In genomic region chr3:122364565-122364964, GRCm38 (mm10) we compare ENCODE assay signal across 11 mouse cellular contexts.
DNase-seq lines count a peak whose midpoint lies in the region; ATAC-seq and TF ChIP-seq lines count a peak whose summit lies in the region.
"Had no signal": no experiment of that assay in that cellular context is flagged by ENCODE, and none has a peak within 500 bp of the region (broad histone marks: within the 10 kb centered on the region; RNA-seq: fewer than 3 reads in every experiment).

No protein-coding gene starts in this region.

- peak overlapping the region; percentile 17; the same call in 1 of the 2 replicates for H3K27ac ChIP-seq in forebrain, embryonic 10.5 days
- no peak overlapping the region for H3K27ac ChIP-seq in forebrain, embryonic 11.5 days (ENCODE audit: low read depth, low read length)
- no peak overlapping the region for H3K27ac ChIP-seq in midbrain, embryonic 11.5 days (ENCODE audit: low read depth, low read length)
- no peak overlapping the region for H3K27ac ChIP-seq in midbrain, embryonic 15.5 days
- H3K27ac ChIP-seq in intestine, embryonic 15.5 days = 0 out of 2 replicates have a peak overlapping the region, but pooled peaks have one; percentile 17
- no peak overlapping the region for H3K27ac ChIP-seq in left cerebral cortex, adult 2 months
- H3K27ac ChIP-seq: liver, embryonic 14.5 days had no signal

- peaks cover 47% of the 10 kb centered on the region for H3K4me1 ChIP-seq in forebrain, embryonic 10.5 days
- 0 out of 2 replicates have a peak, but pooled peaks cover 2% of the 10 kb centered on the region for H3K4me1 ChIP-seq in forebrain, embryonic 11.5 days (replicated peaks; ENCODE audit: control insufficient read depth, insufficient read depth, low read length)
- H3K4me1 ChIP-seq in midbrain, embryonic 11.5 days (ENCODE audit: control insufficient read depth, insufficient read depth, low read length) = peaks cover 23% of the 10 kb centered on the region
- peaks cover 13% of the 10 kb centered on the region for H3K4me1 ChIP-seq in midbrain, embryonic 15.5 days
- peaks cover 24% of the 10 kb centered on the region for H3K4me1 ChIP-seq in intestine, embryonic 15.5 days (replicated peaks)

- peaks cover 16% of the 10 kb centered on the region; the same call in 1 of the 2 replicates for H3K27me3 ChIP-seq in forebrain, embryonic 10.5 days (ENCODE audit: poor library complexity, severe bottlenecking)
- no peaks in the 10 kb centered on the region for H3K27me3 ChIP-seq in forebrain, embryonic 11.5 days (ENCODE audit: control insufficient read depth, insufficient read depth, low read length)
- no peaks in the 10 kb centered on the region for H3K27me3 ChIP-seq in midbrain, embryonic 11.5 days (ENCODE audit: control insufficient read depth, insufficient read depth, low read length)
- no peaks in the 10 kb centered on the region for H3K27me3 ChIP-seq in midbrain, embryonic 15.5 days (replicated peaks)
- H3K27me3 ChIP-seq in intestine, embryonic 15.5 days (replicated peaks) = no peaks in the 10 kb centered on the region

- no peaks in the 10 kb centered on the region for H3K36me3 ChIP-seq in forebrain, embryonic 10.5 days (replicated peaks)
- no peaks in the 10 kb centered on the region for H3K36me3 ChIP-seq in forebrain, embryonic 11.5 days (ENCODE audit: control insufficient read depth, insufficient read depth, low read length)
- H3K36me3 ChIP-seq in midbrain, embryonic 11.5 days (ENCODE audit: control insufficient read depth, insufficient read depth, low read length) = no peaks in the 10 kb centered on the region
- H3K36me3 ChIP-seq in midbrain, embryonic 15.5 days (replicated peaks) = no peaks in the 10 kb centered on the region
- no peaks in the 10 kb centered on the region for H3K36me3 ChIP-seq in intestine, embryonic 15.5 days
- H3K36me3 ChIP-seq: G1E had no signal

- ATAC-seq in forebrain, embryonic 11.5 days (replicated peaks; ENCODE audit: low FRiP score) = no peak
- peak; percentile 45 for ATAC-seq in midbrain, embryonic 11.5 days (ENCODE audit: low FRiP score)
- no peak for ATAC-seq in midbrain, embryonic 15.5 days (replicated peaks)
- no peak for ATAC-seq in intestine, embryonic 15.5 days

- no peak overlapping the region for H3K4me3 ChIP-seq in forebrain, embryonic 10.5 days
- no peak overlapping the region for H3K4me3 ChIP-seq in forebrain, embryonic 11.5 days (ENCODE audit: low read depth, low read length)
- H3K4me3 ChIP-seq in midbrain, embryonic 11.5 days (ENCODE audit: low read depth, low read length) = no peak overlapping the region
- H3K4me3 ChIP-seq in midbrain, embryonic 15.5 days = no peak overlapping the region
- no peak overlapping the region for H3K4me3 ChIP-seq in intestine, embryonic 15.5 days (replicated peaks)
- H3K4me3 ChIP-seq in left cerebral cortex, adult 2 months = no peak overlapping the region

- H3K9ac ChIP-seq in forebrain, embryonic 11.5 days (ENCODE audit: low read length) = no peak overlapping the region
- H3K9ac ChIP-seq in midbrain, embryonic 11.5 days (ENCODE audit: low read length) = no peak overlapping the region
- no peak overlapping the region for H3K9ac ChIP-seq in midbrain, embryonic 15.5 days
- no peak overlapping the region for H3K9ac ChIP-seq in intestine, embryonic 15.5 days
- H3K9ac ChIP-seq: liver, embryonic 14.5 days had no signal

- intact Hi-C loops in left cerebral cortex, adult 2 months (cut with DNase I) = no loop called here

- no peak overlapping the region for H3K4me2 ChIP-seq in forebrain, embryonic 11.5 days (ENCODE audit: low read depth, low read length, severe bottlenecking)
- no peak overlapping the region for H3K4me2 ChIP-seq in midbrain, embryonic 11.5 days
- H3K4me2 ChIP-seq in midbrain, embryonic 15.5 days = no peak overlapping the region
- H3K4me2 ChIP-seq in intestine, embryonic 15.5 days (replicated peaks) = no peak overlapping the region

- H3K9me3 ChIP-seq in forebrain, embryonic 10.5 days = no peaks in the 10 kb centered on the region
- no peaks in the 10 kb centered on the region for H3K9me3 ChIP-seq in forebrain, embryonic 11.5 days (ENCODE audit: control insufficient read depth, low read length)
- H3K9me3 ChIP-seq in midbrain, embryonic 11.5 days (ENCODE audit: control insufficient read depth, low read length) = no peaks in the 10 kb centered on the region
- no peaks in the 10 kb centered on the region for H3K9me3 ChIP-seq in midbrain, embryonic 15.5 days
- H3K9me3 ChIP-seq in intestine, embryonic 15.5 days = no peaks in the 10 kb centered on the region
- H3K9me3 ChIP-seq: G1E had no signal

- TF ChIP-seq CTCF in left cerebral cortex, adult 2 months (IDR thresholded peaks at IDR 0.05) = no peak

- WGBS in forebrain, embryonic 10.5 days = 30% methylated on average over 3 of the region's 3 CpGs
- 30% methylated on average over 3 of the region's 3 CpGs for WGBS in forebrain, embryonic 11.5 days
- WGBS in midbrain, embryonic 11.5 days = 18% methylated on average over 3 of the region's 3 CpGs
- WGBS in midbrain, embryonic 15.5 days = 31% methylated on average over 3 of the region's 3 CpGs
- 44% methylated on average over 3 of the region's 3 CpGs for WGBS in intestine, embryonic 15.5 days

- no peak for DNase-seq in forebrain, embryonic 10.5 days (ENCODE audit: extremely low spot score, low spot score)
- no peak for DNase-seq in forebrain, embryonic 11.5 days (ENCODE audit: low spot score)
- peak; percentile 89 for DNase-seq in midbrain, embryonic 11.5 days (ENCODE audit: low spot score, missing footprints)
- peak; percentile 70 for DNase-seq in yolk sac, embryonic 10.5 days (ENCODE audit: low spot score)
- no peak for DNase-seq in heart, adult 8-10 months (ENCODE audit: low spot score)
- no peak for DNase-seq in left cerebral cortex, adult 2 months (ENCODE audit: extremely low spot score in 1 of 2, low spot score in 2 of 2)
- DNase-seq: cerebellum, postnatal 10 days had no signal

Comparison
In these comparisons a context has a peak if more than half of its experiments do, and no peak if none do; other contexts are left out.
1. H3K27ac ChIP-seq: peak in forebrain, embryonic 10.5 days (single experiment) and intestine, embryonic 15.5 days (single experiment); none in forebrain, embryonic 11.5 days (single experiment), midbrain, embryonic 11.5 days (single experiment), midbrain, embryonic 15.5 days (single experiment) and left cerebral cortex, adult 2 months (single experiment).
2. DNase-seq: peak in midbrain, embryonic 11.5 days (single experiment) and yolk sac, embryonic 10.5 days (single experiment); none in forebrain, embryonic 10.5 days (single experiment), forebrain, embryonic 11.5 days (single experiment), heart, adult 8-10 months (single experiment) and left cerebral cortex, adult 2 months (0 of 2).